Mouse (Mus musculus) T-helper 1 cell (primary cell): ENCODE measurements around the gene Sirt7.

ENCODE experiments used
- in situ Hi-C: fragments of 300-600 bp; cut with MboI, MseI; formaldehyde crosslinking; loops from one replicate; pipeline ENCODE4 v1.15.1; 2025; ENCODE audit warnings: high pct_unique_total_duplicates

The Sirt7 gene

DNA sequence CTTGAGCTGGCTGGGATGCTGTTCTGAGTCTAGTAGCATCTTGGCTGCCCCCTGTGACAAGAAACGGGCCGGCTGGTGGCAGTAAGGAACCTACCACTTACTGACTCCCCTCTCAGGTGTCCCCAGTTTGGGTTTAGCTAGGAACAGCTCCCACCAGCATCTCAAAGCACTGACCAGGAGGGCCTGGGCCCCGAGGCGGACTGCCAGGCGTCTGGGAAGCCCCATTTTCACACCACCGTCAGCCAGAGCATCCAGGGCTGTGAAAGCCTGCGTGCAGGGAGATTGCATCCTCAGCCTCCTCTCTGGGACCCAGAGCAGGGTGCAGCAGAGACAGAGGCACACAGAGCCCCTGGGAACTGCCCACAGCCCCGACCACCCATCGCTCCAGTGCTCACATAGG, 16.2 kb upstream of the Sirt7 start:
- in situ Hi-C loops: no loop called here

DNA sequence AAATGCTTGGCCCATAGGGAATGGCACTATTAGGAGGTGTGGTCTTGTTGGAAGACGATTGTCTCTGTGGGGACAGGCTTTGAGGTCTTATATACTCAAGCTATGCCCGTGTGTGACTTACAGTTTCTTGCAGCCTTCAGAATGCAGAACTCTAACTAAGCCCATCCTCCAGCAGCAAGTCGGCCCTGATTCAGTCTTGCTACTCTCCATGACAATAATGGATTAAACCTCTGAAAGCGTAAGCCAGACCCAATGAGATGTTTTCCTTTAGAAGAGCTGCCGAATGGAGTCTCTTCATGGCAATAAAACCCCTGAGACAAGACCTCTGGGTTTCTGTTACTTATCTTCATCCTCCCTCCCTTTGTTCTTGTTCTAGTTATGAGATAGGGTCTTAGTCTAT, 9.8 kb upstream of the Sirt7 start:
- in situ Hi-C loops: no loop called here

DNA sequence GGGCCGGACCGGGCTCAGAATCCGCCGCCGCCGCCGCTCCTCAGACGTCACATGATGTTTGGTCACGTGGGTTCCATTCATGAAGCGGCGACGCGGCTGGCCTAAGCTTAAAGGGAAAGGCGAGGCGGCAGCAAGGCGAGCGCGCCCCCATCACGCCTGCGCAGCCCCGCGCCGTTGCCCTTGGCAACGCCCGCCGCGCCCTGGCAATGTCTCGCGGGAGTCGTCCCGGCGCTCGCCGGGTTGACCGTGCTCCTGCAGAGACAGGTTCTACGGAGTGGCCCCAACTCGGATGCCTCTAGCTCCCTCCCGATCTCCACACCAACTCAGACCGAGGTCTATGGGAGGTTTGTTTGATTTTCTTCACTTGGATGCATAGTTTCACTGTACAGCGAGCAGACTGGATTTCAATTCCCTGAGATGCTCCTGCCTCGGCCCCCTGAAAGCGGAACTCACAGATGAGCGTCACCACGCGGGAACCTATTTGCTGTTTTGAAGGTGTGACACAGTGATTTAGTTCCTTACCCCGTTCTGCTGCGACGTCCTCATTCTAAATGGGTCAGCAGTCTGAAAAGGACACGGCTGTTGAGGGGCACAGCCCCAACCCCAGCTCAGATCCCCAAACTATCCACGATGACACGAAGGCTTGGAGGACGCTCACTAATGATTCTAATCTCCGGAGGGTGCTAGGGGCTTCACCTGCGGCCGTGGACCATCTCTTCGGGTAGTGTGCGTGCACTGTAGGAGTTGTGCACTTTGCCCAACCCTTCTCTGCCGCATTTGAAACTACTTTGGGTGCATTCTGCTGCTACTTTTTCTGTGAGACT, 8.7 kb upstream of the Sirt7 start, which contains the start of gene Mafg:
Gene Mafg, minus strand, starts transcription at position 81 of the 824 bp plus-strand sequence.
- in situ Hi-C loops: no loop called here

DNA sequence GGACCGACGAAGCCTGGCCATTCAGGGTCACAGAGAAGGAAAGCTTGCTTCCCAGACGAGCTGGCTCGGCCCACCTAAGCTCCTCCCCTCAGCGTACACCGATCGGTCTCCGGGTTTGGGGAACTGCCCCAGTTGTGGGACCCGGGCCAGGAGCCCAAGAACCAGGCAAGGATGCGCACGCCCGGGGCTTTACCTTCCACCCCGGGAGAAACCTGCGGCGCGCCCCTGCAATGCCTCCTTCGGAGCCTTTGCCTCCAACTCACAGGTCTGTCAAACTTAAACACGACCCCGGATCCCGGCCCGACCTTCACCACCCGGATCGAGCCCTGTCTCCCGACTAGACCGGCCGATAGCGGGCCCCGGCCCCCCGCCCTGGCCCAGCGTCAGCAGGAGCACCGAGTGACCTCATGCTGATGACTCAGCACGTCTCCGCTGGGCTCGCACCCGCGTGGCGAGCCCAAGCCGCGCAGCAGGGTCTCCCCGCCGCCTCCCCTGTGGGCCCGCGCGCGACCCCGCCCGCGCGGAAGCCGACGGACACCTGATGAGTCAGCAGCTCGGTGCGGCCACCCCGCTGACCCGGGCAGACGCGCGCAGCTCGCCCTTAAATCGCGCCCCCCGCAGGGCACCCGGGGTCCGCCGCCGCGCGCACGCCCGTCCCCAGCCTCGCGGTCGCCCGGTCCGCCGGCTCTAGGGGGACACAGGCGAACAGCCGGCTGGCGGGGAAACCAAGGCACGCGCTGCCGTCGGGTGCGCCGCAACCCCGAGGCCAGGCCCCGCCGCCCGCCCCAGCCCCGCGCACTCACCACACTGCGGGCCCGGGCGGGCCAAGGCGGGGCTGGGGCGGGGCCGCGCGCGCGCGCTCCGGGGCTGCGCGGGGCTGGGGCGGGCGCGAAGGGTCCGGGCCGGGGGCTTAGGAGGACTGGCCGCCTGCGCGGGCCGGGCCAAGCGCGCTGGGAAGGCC, 7.8 kb upstream of the Sirt7 start:
- in situ Hi-C loops: no loop called here

DNA sequence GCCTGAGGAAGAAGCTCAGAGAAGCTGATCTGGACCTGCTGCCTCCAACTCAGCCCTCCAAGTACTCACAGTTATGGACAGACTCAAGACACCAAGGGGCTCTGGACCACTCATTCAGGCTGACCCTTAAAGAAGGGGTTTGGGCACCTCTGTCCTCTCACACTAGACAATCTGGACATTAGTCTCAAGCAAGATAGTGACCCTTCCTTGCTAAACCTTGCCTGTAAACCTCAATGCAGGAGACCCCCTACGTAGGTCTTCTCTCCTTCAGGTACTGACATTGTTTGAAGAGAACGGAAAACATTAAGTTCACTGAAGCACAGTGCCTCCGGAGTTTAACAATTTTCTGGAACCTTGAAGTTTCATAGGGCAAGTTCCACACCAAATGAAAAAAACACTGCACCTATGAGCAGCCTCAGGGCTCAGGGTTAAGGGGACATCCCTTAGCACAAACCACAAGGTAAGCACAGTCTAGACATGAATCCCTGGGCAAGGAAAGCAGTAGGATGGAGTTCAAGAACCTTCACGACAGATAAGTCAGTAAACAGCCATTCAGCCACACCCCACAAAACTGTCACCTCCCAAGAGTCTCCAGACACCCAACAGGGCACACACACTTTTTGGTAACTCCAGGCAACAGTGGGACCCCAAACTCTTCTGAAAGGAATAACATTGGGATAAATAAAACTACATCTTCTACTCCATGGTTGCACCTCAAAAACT, 6.8 kb upstream of the Sirt7 start:
- in situ Hi-C loops: no loop called here

DNA sequence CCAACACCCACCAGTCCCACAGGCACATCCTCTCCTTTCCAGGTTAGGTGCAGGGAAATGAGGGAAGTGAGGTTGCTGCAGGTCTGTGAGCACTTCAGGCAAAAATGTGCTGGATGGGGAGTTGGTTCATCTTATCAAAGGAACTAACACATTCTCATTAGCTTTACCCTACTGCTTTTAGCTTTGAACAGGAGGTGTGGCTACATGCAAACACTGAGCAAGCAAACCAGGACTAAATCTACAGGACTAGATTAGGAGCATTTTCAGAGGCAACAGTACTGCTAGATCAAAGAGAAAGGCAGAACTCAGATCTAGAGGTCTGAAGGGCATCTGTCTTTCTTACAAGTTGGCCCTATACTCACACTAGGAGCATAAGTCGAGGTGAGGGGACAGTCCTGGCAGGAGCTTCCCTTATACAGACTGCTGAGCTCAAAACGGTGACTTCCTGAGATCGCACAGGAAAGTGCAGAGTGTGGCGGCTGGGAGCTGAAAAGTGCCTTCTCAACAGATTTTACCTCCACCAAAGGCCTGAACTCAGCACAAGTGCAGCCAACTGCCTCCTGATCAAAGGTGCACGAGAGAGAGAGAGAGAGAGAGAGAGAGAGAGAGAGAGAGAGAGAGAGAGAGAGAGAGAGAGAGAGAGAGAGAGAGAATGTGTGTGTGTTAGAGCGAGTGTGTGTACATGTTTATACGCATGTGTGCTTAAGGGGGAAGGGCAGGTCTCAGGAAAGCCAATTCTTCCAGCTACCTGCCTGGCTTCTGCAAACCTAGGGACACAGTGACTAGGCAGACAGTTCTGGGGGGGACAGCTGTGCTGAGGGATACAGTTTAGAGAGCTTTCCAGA, 6.1 kb upstream of the Sirt7 start:
- in situ Hi-C loops: no loop called here

DNA sequence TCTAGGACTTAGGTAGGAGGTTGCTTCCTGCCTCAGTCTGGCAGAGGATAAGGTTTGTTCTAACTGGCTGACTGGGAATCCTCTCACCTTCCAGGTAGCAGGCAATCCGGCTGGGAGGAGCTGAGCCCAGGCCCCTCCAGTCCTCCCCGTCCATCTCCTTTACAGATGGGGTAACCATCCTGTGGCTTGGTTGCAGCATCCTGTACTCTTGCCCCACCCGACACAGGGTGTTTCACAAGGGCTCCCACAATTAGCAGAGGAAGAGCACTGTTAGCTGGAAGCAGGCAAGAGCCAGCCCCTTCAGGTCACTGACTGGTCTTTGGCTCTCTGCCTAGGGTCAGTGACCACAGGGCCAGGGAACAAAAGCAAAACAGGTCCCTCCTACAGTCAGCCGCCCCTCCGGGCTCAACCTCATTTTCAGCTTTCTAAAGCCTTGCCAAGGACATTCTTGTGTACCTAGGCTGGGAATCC, 5.4 kb upstream of the Sirt7 start:
- in situ Hi-C loops: no loop called here

DNA sequence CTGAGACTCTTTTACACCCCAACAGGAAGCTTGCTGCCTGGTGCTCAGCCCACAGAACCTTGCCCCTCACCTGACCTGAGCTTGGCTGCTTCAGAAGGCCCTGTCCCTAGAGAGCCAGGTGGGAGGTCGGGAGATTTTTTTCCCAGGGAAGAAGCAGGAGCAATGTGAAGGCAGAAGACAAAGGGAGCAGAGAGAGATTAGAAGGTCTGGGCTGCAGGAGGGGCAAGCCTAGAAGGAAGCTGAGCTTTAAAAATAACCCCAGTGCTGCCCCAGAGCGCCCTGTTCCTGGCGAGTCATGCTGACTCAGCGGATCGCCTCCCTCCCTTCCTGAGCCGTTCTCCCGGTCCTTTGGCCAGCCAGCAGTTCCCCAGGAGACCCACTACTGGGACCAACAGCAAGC, 4.9 kb upstream of the Sirt7 start:
- in situ Hi-C loops: no loop called here

DNA sequence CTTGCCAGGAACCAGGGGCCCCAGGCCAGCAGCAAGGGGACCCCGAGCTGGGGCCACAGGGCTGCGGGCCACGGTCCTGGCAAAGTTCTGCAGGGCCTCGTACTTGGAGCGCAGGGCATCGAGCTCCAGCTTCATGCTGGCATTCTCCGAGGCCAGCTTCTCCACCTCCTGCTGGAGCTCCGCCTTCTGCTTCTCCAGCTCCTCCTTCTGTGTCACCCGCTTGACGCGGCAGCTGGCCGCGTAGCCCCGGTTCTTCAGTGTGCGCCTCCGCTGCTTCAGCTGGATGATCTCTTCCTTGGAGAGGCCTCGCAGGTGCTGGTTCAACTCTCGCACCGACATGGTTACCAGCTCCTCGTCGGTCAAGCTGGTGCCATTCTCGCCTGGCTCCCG, 4.3 kb upstream of the Sirt7 start:
- in situ Hi-C loops: no loop called here

DNA sequence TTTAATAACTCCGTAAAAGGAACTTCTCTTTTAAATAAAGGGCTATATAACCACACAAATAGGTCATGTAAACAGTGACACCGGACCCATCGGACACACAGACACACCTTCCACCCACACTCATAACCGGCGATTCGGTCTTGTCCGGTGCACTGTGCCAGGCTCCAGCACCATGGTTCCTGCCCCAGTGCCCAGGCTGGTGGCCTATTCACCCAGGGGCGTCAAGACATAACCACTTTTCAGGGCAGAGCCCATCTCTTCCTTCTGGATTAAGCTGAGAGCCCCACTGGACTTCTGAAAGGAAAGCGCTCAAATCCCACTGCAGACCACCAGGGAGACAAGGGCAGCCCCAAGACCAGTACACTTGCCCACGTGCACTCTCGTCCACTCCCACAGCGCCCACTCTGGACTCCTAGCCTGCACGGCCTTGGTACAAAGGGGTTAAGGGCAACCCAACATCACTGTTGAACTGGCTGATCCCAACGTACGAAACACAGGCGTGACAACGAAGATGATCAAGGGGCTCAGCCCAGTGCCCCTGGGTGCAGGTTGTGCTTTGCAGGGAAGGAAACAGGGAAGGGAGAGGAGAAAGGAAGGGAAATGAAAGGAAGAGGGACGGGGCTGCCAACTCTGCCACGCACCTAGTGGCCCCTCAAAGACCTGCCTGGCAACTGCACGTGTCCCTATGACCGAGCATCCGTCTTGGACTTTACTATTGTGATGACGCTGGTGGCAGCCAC, 3.7 kb upstream of the Sirt7 start:
- in situ Hi-C loops: no loop called here

DNA sequence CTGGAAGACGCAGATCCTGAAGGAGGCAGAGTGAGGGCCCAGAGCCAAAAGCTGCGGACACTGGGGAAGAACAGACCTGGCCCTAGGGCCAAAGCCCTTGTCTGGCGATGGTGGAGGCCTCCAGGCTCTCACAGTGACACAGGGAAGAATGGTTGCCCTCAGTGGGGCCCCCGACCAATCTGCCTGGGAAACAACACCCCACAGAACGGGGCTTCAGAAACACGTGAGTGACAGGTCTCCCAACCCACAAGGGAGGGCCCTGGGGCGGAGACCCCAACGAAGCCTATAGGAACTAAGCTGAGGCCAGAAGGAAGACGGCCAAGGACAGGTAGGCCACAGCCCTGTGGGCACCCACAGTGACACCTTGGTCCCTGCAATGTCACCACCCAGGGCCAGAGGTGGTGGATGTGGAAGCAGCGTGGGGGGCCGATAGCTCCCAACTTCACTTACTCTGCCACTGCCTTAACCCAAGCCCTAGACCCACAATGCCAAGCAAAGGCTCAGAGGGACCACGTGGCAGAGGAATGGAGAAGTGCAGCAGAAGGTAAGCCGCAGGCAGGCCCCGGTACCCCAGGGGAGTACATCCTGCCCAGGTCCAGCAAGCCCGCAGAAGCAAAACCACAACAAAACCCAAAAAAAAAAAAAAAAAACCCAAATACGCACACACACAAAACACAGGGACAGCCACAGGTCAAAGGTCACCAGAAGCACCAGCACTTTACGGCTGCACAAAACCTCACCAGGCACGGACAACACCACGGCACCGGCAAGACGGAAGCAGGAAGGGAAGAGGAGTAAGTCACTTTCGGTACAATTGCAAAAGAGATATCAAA, 2.6 kb upstream of the Sirt7 start:
- in situ Hi-C loops: no loop called here

DNA sequence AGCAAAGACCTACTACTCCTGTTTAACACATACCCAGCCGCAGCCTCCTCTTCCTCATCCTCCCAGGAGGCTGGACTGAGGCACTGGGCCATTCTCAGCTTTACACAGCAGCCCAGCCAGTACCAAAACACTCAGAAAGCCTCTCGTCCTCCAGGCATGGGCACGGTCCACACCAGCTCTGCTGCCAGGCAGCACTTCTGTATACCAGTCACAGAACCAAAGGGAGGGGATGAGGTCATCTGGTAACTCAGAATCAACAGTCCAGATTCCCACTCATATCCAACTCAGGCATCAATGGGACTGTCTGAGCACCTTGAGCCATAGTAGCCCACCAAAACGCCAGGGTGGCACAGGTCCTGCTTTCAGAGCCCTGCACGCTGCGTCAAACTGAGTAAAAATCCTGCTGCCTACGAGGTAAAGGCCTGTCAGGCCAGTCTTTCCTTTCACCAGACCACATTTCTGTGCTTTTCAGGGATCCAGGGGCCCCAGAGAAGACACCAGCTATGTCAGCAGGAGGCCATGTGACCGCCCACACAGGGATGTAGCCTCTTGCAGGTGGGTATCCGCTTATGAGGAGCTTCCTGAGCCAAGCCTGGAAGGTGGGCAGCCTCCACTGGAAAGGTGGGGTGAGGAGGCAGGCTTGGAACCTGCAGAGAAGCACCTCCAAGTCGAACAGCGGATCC, 1.9 kb upstream of the Sirt7 start:
- in situ Hi-C loops: no loop called here

DNA sequence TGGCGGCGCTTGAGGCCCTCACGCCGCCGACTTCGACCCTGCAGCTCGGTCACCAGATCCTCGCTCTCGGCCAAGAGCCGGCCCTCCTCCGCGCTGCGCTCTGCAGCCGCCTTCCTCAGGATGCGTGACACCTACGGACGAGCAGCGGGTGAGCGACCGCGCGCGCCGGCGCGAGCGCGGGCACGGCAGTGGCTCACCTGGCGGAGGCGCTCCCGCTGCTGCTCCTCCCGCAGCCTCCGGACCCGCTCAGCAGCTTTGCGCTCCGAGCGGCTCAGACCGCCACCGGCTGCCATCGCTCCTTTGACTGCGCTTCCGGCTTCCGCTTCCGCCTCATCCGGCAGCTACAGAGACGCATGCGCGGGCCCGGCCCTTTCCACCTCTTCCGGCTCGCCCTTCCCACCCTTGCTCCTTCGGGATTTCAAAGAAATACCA, 344 bp downstream of the Sirt7 start:
- in situ Hi-C loops: no loop called here

DNA sequence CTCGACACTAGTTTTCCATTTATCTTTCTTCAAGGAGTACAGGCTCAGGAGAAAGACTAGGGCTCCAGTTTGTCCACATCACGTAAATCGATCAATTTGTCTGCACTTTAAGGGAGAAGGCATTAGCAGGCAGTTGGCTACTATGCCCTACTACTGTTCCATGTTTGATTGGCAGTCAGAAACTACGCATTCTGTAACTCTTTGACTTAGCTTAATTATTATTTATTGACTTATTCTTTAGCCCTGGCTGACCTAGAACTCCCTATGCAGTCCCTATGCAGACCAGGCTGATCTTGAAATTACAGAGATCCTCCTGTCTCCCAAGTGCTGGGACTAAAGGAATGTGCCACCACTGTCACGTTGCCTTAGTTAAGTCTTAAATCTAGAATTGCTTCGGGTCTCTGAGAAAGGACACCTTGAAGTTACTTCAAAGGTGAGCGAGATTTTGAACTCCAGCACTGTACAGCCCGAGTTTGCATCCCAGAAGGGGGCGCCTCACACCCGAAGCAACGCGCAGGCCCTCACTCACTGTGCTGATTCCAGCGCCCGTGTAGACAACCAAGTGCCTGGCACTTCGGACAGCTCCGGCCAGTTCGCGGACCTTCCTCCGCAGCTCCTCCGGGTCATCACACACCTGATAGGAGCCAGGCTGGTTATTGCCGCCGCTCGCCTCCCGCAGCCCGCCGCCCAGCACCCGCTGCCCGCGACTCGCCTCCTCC, 920 bp downstream of the Sirt7 start:
- in situ Hi-C loops: no loop called here

DNA sequence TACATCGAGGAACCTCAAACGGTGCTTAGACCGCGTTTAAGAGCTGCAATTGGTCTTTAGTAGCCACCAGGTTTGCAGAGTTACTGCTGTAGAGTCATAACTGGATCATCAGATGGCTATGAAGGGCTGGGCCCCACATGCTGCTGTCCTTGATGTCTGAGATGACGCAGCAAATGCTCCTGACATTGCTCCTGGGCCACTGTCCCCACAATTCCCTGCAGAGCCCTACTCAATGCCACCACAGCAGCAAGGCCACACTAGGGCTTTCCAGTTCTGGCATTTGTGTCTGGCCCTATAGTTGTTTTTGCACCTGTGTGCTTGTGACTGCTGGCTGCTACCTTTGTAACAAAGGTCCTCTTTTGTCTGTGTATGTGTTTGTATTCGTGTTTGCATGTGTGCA, 2.2 kb downstream of the Sirt7 start:
- in situ Hi-C loops: no loop called here

DNA sequence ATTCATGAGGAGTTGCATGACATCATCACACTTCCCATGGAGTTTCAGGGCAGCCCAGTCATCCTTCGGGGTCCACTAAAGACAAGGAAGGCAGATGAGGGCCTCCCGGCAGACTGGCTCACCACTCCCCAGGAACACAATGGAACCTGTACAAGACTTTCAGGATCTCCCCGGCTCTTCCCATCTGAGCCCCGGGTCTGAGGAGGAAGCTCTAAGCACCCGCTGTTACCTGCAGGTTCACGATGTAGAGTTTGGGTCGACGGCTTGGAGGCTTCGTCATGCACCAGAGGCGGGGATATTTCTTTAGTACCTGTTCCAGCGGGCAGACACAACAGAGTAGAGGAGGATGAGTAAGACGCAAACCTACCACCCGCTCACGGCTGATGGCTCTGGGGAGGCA, 4.8 kb downstream of the Sirt7 start:
- in situ Hi-C loops: no loop called here

DNA sequence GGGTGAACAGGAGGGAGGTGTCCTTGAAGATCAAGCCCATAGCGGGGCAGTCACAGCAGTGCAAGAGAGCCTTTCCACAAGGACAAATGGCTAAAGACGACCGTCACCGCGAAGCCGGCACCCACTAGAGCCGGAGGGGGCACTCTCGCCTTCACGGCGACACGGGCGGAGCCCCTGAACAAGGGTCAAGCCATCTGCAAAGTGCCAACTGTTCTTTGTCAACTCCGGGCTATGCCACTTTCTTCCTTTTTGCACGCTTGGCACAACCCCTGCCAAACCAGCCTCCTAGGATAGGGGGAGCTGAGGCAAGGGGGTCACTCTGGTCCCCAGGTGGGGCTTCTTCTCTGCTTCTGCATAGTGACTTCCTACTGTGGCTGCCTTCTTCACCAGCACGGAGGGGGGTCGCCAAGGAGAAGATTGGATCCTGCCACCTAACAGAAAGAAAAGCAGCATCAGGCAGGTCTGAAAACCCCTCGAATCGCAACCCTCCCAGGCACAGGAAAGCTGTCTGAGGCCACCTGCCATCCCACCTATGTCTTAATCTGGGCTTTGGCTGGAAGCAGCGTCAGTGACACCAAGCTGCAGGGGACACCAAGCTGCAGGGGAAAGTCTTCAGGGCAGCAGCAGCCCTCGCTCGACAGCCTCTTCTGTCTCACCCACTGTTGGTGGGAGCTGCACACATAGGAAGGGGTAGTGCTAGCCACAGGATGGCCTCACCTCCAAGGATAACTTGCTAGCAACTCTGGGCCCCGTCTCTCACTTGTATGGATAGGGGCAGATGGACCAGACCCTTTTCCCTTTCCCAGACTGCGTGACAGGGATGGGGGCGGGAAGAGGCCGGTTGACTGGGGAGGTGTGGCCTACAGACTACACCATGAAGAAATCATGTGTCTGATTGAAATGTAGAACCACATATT, 6.2 kb downstream of the Sirt7 start:
- in situ Hi-C loops: no loop called here
